Mouse (Mus musculus) kidney, embryonic 15.5 days (tissue): ENCODE measurements around the gene Fam20b. TPM values are rescaled to one million over a fixed set of nuclear protein-coding genes. Genes with fewer than 3 reads are reported as not detected.

Source experiments
- ATAC-seq: fragments of 200-750 bp; cut with Nextera tagmentation; replicated peaks from 2 replicates; pipeline ENCODE4 v1.8.0; 2017; ENCODE audit warnings: moderate TSS enrichment; ENCODE audit not compliant: low FRiP score
- H3K27ac ChIP-seq: fragments of 300-500 bp; sonication (generic); 2 replicates; pipeline ENCODE4 v1.5.1; 2015; ENCODE audit warnings: mild to moderate bottlenecking, inconsistent platforms
- H3K27me3 ChIP-seq: fragments of 300-500 bp; sonication (generic); 2 replicates; pipeline ENCODE4 v1.6.1; 2015; ENCODE audit warnings: inconsistent platforms
- H3K36me3 ChIP-seq: fragments of 300-500 bp; sonication (generic); 2 replicates; pipeline ENCODE4 v1.6.1; 2015; ENCODE audit warnings: inconsistent platforms
- H3K4me1 ChIP-seq: fragments of 300-500 bp; sonication (generic); 2 replicates; pipeline ENCODE4 v1.6.1; 2015; ENCODE audit warnings: inconsistent platforms
- H3K4me2 ChIP-seq: fragments of 300-500 bp; sonication (generic); 2 replicates; pipeline ENCODE4 v1.6.1; 2015; ENCODE audit warnings: moderate library complexity, mild to moderate bottlenecking, inconsistent platforms
- H3K4me3 ChIP-seq: fragments of 300-500 bp; sonication (generic); replicated peaks from 2 replicates; pipeline ENCODE4 v1.5.1; 2015; ENCODE audit warnings: mild to moderate bottlenecking, inconsistent platforms
- H3K9ac ChIP-seq: fragments of 300-500 bp; sonication (generic); 2 replicates; pipeline ENCODE4 v1.6.1; 2015; ENCODE audit warnings: mild to moderate bottlenecking, inconsistent platforms
- H3K9me3 ChIP-seq: fragments of 300-500 bp; sonication (generic); replicated peaks from 2 replicates; pipeline ENCODE4 v1.6.1; 2016; ENCODE audit warnings: inconsistent platforms
- WGBS: fragments of 180-500 bp; shearing (Covaris S2); methylation state at CpG from one replicate; pipeline ENCODE4 v1.1.7; 2015; ENCODE audit warnings: mixed read lengths; 5-methylcytosine and 5-hydroxymethylcytosine counted together
- polyA plus RNA-seq: library from polyadenylated mRNA; unstranded; fragments of >200 nt; fragmentation: Nextera tagmentation; extraction: Ambion mirVana; gene quantifications from 2 replicates; pipeline ENCODE4 v1.2.1, GENCODE M21; 2015

Fam20b gene
- polyA plus RNA-seq, 1 experiment from 2014 or later = 32.0 TPM

GRCm38 (mm10) chr1:156676596-156676995 lies 42.3 kb downstream of the Fam20b start:
- Histone ChIP-seq H3K9me3 (no peaks in the 10 kb centered on the region), H3K36me3 (peaks cover 26% of the 10 kb centered on the region), H3K4me1 (peaks cover 20% of the 10 kb centered on the region), H3K9ac (no peak overlapping the region), H3K27ac (no peak overlapping the region), H3K27me3 (no peaks in the 10 kb centered on the region), H3K4me3 (no peak overlapping the region), H3K4me2 (no peak overlapping the region)
- WGBS = 80% methylated on average over 5 of the region's 5 CpGs
- no peak for ATAC-seq

- WGBS = 44% methylated on average over 12 of the region's 12 CpGs
- no peak overlapping the region for H3K4me2 ChIP-seq
- H3K27ac ChIP-seq = no peak overlapping the region
- H3K36me3 ChIP-seq = peaks cover 23% of the 10 kb centered on the region
- no peaks in the 10 kb centered on the region for H3K27me3 ChIP-seq
- no peak for ATAC-seq
- H3K9me3 ChIP-seq = no peaks in the 10 kb centered on the region
- H3K4me1 ChIP-seq = peaks cover 20% of the 10 kb centered on the region
- no peak overlapping the region for H3K9ac ChIP-seq
- no peak overlapping the region for H3K4me3 ChIP-seq
Measured at GRCm38 (mm10) chr1:156676171-156676570, 42.7 kb downstream of the Fam20b start.

GRCm38 (mm10) chr1:156674195-156675000 lies 44.5 kb downstream of the Fam20b start, which contains the start of gene Tor3a:
TSS of gene Tor3a (minus strand) at chr1:156674356.
- 6% methylated on average over 37 of the region's 37 CpGs for WGBS
- peak within 1 kb of the TSS; percentile 73 for H3K4me3 ChIP-seq
- H3K9me3 ChIP-seq = no peaks in the 10 kb centered on the region
- peaks cover 5% of the 10 kb centered on the region; the same call in 1 of the 2 replicates for H3K36me3 ChIP-seq
- H3K27me3 ChIP-seq = no peaks in the 10 kb centered on the region
- peak within 1 kb of the TSS; percentile 99 for H3K4me2 ChIP-seq
- peak; percentile 93 for ATAC-seq
- H3K27ac ChIP-seq = peak within 1 kb of the TSS; percentile 78
- peaks cover 20% of the 10 kb centered on the region for H3K4me1 ChIP-seq
- peak within 1 kb of the TSS; percentile 69 for H3K9ac ChIP-seq

GRCm38 (mm10) chr1:156673476-156674194 lies 45.3 kb downstream of the Fam20b start:
- Histone ChIP-seq H3K4me3 (peak overlapping the region; percentile 73), H3K27ac (peak overlapping the region; percentile 78), H3K9ac (peak overlapping the region; percentile 69), H3K4me1 (peaks cover 23% of the 10 kb centered on the region), H3K27me3 (no peaks in the 10 kb centered on the region), H3K9me3 (no peaks in the 10 kb centered on the region), H3K36me3 (peaks cover 1% of the 10 kb centered on the region; the same call in 1 of the 2 replicates), H3K4me2 (peak overlapping the region; percentile 99)
- peak; percentile 55 for ATAC-seq
- 1% methylated on average over 29 of the region's 29 CpGs for WGBS

GRCm38 (mm10) chr1:156672720-156673475 lies 46.0 kb downstream of the Fam20b start:
- peak overlapping the region; percentile 99 for H3K4me2 ChIP-seq
- peak overlapping the region; percentile 73 for H3K4me3 ChIP-seq
- H3K9me3 ChIP-seq = no peaks in the 10 kb centered on the region
- WGBS = 15% methylated on average over 14 of the region's 14 CpGs
- no peak overlapping the region for H3K27ac ChIP-seq
- no peak for ATAC-seq
- peaks cover 27% of the 10 kb centered on the region for H3K4me1 ChIP-seq
- no peaks in the 10 kb centered on the region for H3K27me3 ChIP-seq
- peak overlapping the region; percentile 69; the same call in 1 of the 2 replicates for H3K9ac ChIP-seq
- H3K36me3 ChIP-seq = no peaks in the 10 kb centered on the region

GRCm38 (mm10) chr1:156671921-156672320 lies 47.0 kb downstream of the Fam20b start:
- H3K9ac ChIP-seq = no peak overlapping the region
- no peaks in the 10 kb centered on the region for H3K27me3 ChIP-seq
- H3K4me2 ChIP-seq = no peak overlapping the region
- H3K4me3 ChIP-seq = no peak overlapping the region
- H3K36me3 ChIP-seq = no peaks in the 10 kb centered on the region
- WGBS = 90% methylated on average over 3 of the region's 3 CpGs
- ATAC-seq = no peak
- no peak overlapping the region for H3K27ac ChIP-seq
- no peaks in the 10 kb centered on the region for H3K9me3 ChIP-seq
- peaks cover 27% of the 10 kb centered on the region for H3K4me1 ChIP-seq

GRCm38 (mm10) chr1:156669208-156669983 lies 49.5 kb downstream of the Fam20b start:
- Histone ChIP-seq H3K4me3 (no peak overlapping the region), H3K9ac (no peak overlapping the region), H3K27me3 (no peaks in the 10 kb centered on the region), H3K9me3 (no peaks in the 10 kb centered on the region), H3K4me1 (peaks cover 20% of the 10 kb centered on the region), H3K4me2 (no peak overlapping the region), H3K36me3 (no peaks in the 10 kb centered on the region), H3K27ac (no peak overlapping the region)
- no peak for ATAC-seq
- 56% methylated on average over 11 of the region's 11 CpGs for WGBS

GRCm38 (mm10) chr1:156668602-156669001 lies 50.3 kb downstream of the Fam20b start:
- Histone ChIP-seq H3K4me2 (no peak overlapping the region), H3K4me1 (peaks cover 17% of the 10 kb centered on the region), H3K36me3 (no peaks in the 10 kb centered on the region), H3K27ac (no peak overlapping the region), H3K9ac (no peak overlapping the region), H3K27me3 (no peaks in the 10 kb centered on the region), H3K4me3 (no peak overlapping the region), H3K9me3 (no peaks in the 10 kb centered on the region)
- ATAC-seq = no peak
- WGBS = 27% methylated on average over 5 of the region's 5 CpGs

GRCm38 (mm10) chr1:156667141-156667926 lies 51.6 kb downstream of the Fam20b start:
- Histone ChIP-seq H3K4me1 (peaks cover 7% of the 10 kb centered on the region; the same call in 1 of the 2 replicates), H3K27ac (no peak overlapping the region), H3K27me3 (no peaks in the 10 kb centered on the region), H3K36me3 (no peaks in the 10 kb centered on the region), H3K9me3 (no peaks in the 10 kb centered on the region), H3K4me2 (no peak overlapping the region), H3K9ac (no peak overlapping the region), H3K4me3 (no peak overlapping the region)
- 87% methylated on average over 23 of the region's 23 CpGs for WGBS
- ATAC-seq = no peak

GRCm38 (mm10) chr1:156665777-156666176 lies 53.1 kb downstream of the Fam20b start:
- 92% methylated on average over 8 of the region's 8 CpGs for WGBS
- Histone ChIP-seq H3K9ac (no peak overlapping the region), H3K27ac (no peak overlapping the region), H3K4me1 (peaks cover 7% of the 10 kb centered on the region; the same call in 1 of the 2 replicates), H3K9me3 (no peaks in the 10 kb centered on the region), H3K4me2 (no peak overlapping the region), H3K36me3 (no peaks in the 10 kb centered on the region), H3K27me3 (no peaks in the 10 kb centered on the region), H3K4me3 (no peak overlapping the region)
- ATAC-seq = no peak
